Mouse (Mus musculus) regulatory T cell (primary cell): ENCODE measurements at regions not wholly inside any gene's neighbourhood (a gene's known extent, or its start where the extent isn't known, plus 50 kb on each side); places are given as distances from the start of the nearest gene placed in this dataset.

Experiments
- in situ Hi-C: fragments of 300-600 bp; cut with MboI, MseI; formaldehyde crosslinking; loops from one replicate; pipeline ENCODE4 v1.15.1; 2025; ENCODE audit warnings: high pct_unique_total_duplicates

DNA sequence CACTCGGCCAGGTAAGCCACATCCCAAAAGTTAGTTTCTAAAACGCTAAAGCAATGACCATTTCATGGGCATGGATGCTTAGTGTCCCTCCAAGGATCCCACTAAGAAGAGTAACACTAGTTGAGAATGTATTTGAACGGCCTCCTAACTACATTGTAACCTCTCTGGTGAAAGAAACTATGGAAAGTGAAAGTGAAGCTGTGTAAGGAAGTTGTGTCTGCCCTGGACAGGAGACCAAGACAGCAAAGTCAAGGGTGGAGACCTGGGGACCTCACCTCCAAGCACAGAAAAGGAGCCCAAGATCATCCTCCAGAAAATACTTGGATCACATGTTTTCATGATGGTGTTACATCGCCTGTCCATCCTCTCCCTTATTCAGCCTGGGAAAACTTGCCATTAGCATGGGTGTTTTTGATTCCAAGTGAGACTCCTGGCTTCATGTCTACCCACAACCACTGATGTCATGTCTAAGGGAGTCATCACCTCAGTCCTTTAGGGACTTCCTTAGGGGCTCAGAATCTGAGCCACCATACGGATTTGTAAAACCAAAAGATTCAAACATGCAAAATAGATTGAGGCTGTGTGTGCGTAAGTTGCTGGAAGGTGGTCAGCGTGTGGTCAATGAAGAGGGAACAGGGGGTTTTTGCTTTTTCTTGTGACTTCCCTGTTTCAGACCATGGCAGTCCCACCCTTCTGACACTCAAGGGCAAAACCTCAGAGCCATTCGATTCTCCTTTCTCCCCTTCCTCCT is 62.4 kb upstream of the 1700016C15Rik start:
- in situ Hi-C loops: no loop called here

DNA sequence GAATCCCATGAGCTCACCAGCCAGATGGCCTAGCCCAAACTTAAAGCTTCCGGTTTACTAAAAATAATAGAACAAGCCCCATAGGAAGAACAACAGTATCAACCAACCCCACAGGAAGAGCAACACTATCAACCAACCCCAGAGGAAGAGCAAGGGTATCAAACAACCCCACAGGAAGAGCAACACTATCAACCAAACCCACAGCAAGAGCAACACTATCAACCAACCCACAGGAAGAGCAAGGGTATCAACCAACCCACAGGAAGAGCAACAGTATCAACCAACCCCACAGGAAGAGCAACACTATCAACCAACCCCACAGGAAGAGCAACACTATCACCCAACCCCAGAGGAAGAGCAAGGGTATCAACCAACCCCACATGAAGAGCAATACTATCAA is 59.0 kb upstream of the 1700016C15Rik start:
- in situ Hi-C loops: loop anchor here (10.0 kb wide), 1 partner anchor 386 kb away; no protein-coding TSS in a partner anchor

DNA sequence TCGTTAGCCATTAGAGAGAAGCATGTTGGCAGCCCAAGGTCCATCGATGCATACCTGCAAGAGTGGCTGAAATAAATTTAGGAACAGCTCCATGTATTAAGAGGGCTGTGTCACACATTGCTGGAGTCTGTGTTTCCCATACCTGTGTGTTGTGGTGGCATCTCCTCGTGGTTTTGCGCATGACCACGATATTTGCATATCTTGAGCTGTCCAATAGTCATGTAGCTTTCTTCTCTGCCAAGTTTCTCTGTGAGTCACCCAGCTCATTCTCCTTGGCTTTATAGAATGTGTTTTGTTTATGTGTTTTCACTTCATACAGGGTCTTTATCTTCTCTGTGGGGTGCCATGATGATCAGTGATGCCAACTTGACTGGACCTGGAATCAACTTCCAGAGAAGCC is 53.0 kb upstream of the 1700016C15Rik start:
- in situ Hi-C loops: loop anchor here (10.0 kb wide), 1 partner anchor 392 kb away; no protein-coding TSS in a partner anchor

DNA sequence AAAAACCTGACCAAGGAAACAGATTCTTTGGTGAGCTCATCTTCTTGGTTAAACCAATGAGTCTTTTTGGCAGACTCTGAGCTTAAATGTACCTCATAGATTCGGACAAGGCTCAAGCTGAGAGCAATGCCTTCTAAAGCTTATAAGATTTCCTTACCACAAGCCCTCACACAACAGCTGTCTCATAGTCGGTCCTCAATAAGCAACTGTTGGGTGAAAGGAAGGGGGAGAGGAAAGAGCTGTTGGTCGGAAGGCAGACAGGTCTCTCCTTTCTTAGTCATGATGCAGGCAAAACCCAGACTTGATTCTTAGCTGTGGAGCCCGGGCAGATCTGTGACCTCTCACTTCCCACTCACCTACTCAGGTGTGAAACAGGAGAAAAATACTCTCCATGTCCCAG is 50.8 kb upstream of the 1700016C15Rik start:
- in situ Hi-C loops: loop anchor here (10.0 kb wide), 1 partner anchor 394 kb away; no protein-coding TSS in a partner anchor
